Mouse (Mus musculus) testis, adult 2 months (tissue): ENCODE measurements around the gene Fmo2. TPM values are rescaled to one million over a fixed set of nuclear protein-coding genes. Genes with fewer than 3 reads are reported as not detected.

ENCODE experiments used
- H3K27ac ChIP-seq: fragments of 200-500 bp; 2 replicates; pipeline ENCODE4 v1.5.1; 2012; ENCODE audit warnings: low read depth, low read length; ENCODE audit not compliant: control insufficient read depth, insufficient read depth
- H3K27me3 ChIP-seq: fragments of 200-500 bp; 2 replicates; pipeline ENCODE4 v1.6.1; 2012; ENCODE audit warnings: mild to moderate bottlenecking, low read length, moderate library complexity; ENCODE audit not compliant: control insufficient read depth, insufficient read depth
- H3K36me3 ChIP-seq: fragments of 200-500 bp; 2 replicates; pipeline ENCODE4 v1.6.1; 2012; ENCODE audit warnings: mild to moderate bottlenecking, low read length; ENCODE audit not compliant: control insufficient read depth, insufficient read depth
- H3K4me1 ChIP-seq: fragments of 200-500 bp; 2 replicates; pipeline ENCODE4 v1.6.1; 2012; ENCODE audit warnings: low read length; ENCODE audit not compliant: control insufficient read depth, insufficient read depth
- H3K4me3 ChIP-seq: fragments of 200-500 bp; 2 replicates; pipeline ENCODE4 v1.5.1; 2012; ENCODE audit warnings: low read depth, mild to moderate bottlenecking, low read length, moderate library complexity, mixed read lengths; ENCODE audit not compliant: control insufficient read depth
- CTCF ChIP-seq: fragments of 200-500 bp; IDR thresholded peaks from 2 replicates; pipeline ENCODE4 v1.5.1; 2012; ENCODE audit warnings: low read depth, mild to moderate bottlenecking, inconsistent platforms, low read length, moderate library complexity; ENCODE audit not compliant: control insufficient read depth, insufficient read depth, insufficient replicate concordance
- POLR2A ChIP-seq: fragments of 200-500 bp; IDR thresholded peaks from 2 replicates; pipeline ENCODE4 v1.6.1; 2012; ENCODE audit warnings: low read depth, mild to moderate bottlenecking, inconsistent platforms, low read length, moderate library complexity; ENCODE audit not compliant: control insufficient read depth
- polyA plus RNA-seq: library from polyadenylated mRNA; depleted of rRNA; stranded (reverse); fragments of >200 nt; gene quantifications from 2 replicates; pipeline ENCODE4 v1.2.3, GENCODE M21; 2012

Fmo2 gene
- polyA plus RNA-seq, 1 experiment, result 2.1 TPM

GRCm38 (mm10) chr1:162934374-162935012 is 36.0 kb upstream of the Fmo2 start:
- no peak for TF ChIP-seq POLR2A
- TF ChIP-seq CTCF, result no peak
- Histone ChIP-seq H3K4me1 (no peaks in the 10 kb centered on the region), H3K36me3 (no peaks in the 10 kb centered on the region), H3K27ac (no peak overlapping the region), H3K27me3 (no peaks in the 10 kb centered on the region), H3K4me3 (no peak overlapping the region)

- TF ChIP-seq POLR2A, result no peak
- no peak for TF ChIP-seq CTCF
- Histone ChIP-seq H3K4me1 (no peaks in the 10 kb centered on the region), H3K4me3 (no peak overlapping the region), H3K36me3 (no peaks in the 10 kb centered on the region), H3K27ac (no peak overlapping the region), H3K27me3 (no peaks in the 10 kb centered on the region)
Measured at GRCm38 (mm10) chr1:162932386-162932785, 33.9 kb upstream of the Fmo2 start.

GRCm38 (mm10) chr1:162931880-162932279 is 33.4 kb upstream of the Fmo2 start:
- Histone ChIP-seq H3K4me3 (no peak overlapping the region), H3K27ac (no peak overlapping the region), H3K27me3 (no peaks in the 10 kb centered on the region), H3K4me1 (no peaks in the 10 kb centered on the region), H3K36me3 (no peaks in the 10 kb centered on the region)
- TF ChIP-seq POLR2A (no peak), CTCF (no peak)

DNA sequence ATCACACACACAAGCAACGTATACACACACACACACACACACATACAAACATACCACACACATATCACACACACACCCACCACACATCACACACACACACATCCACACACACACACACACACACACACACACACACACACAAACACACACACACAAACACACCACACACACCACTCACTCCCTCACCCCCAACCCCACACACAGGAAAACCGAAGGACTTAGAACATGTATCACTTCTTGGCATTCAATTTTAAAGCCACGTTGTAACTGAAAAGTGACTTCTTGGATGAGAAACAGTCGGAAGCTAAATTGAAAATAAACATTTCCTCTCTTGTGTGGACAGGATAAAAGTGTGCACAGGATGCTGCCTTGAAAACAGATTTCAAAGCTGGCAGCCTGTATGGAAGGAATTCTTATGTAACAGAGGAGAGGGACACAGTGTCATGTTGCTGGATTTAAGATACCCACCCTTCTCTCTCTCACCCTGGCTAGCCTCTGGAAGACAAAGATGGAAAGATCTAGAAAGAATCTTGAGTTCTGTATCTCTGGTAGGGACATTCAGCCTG is 32.9 kb upstream of the Fmo2 start:
- Histone ChIP-seq H3K27me3 (no peaks in the 10 kb centered on the region), H3K27ac (peak overlapping the region; percentile 16; the same call in 1 of the 2 replicates), H3K4me3 (no peak overlapping the region), H3K4me1 (no peaks in the 10 kb centered on the region), H3K36me3 (no peaks in the 10 kb centered on the region)
- no peak for TF ChIP-seq POLR2A
- no peak for TF ChIP-seq CTCF

DNA sequence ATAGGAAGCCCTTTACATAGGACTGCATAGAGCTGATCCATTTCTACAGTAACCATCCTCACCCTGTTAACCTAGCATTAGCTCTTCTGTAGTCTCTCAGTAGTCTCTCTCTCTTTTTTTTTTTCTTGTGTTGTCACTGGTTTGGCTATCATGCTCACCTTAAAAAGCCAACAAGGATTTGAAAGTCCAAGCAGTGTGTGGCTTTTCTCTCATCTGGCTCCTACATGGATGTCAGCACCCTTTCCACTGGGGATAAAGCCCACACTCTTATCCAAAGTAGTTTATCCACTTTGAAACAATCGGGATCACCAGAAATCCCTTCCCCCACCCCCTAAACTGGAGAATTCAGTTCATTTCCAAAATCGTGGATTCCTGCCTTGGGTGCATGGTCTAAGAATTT is 32.1 kb upstream of the Fmo2 start:
- no peak overlapping the region for H3K27ac ChIP-seq
- no peak overlapping the region for H3K4me3 ChIP-seq
- no peaks in the 10 kb centered on the region for H3K4me1 ChIP-seq
- no peaks in the 10 kb centered on the region for H3K36me3 ChIP-seq
- TF ChIP-seq POLR2A (no peak), CTCF (no peak)
- no peaks in the 10 kb centered on the region for H3K27me3 ChIP-seq

DNA sequence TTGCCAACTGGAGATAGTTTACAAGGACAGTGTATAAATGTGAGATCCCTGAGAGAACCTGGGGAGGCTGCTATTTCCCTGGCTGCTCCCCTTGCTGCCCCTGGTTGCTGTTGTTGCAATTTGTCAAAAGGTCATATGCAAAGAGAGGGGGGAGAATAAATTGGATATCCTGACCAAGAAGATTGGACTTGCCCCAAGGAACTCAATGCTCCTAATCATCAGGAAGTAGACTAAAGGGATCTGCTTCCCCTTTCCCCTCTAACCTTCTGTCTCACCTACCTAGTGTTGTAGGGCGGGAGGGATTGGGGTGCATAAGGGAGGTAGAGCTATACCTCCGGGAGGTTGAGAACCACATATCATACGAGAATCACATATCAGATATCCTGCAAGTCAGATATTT is 30.6 kb upstream of the Fmo2 start:
- H3K4me3 ChIP-seq, result no peak overlapping the region
- no peaks in the 10 kb centered on the region for H3K27me3 ChIP-seq
- no peaks in the 10 kb centered on the region for H3K4me1 ChIP-seq
- no peak for TF ChIP-seq POLR2A
- no peak for TF ChIP-seq CTCF
- no peak overlapping the region for H3K27ac ChIP-seq
- H3K36me3 ChIP-seq, result no peaks in the 10 kb centered on the region

GRCm38 (mm10) chr1:162925121-162925520 is 26.6 kb upstream of the Fmo2 start:
- H3K27me3 ChIP-seq, result no peaks in the 10 kb centered on the region
- no peak overlapping the region for H3K27ac ChIP-seq
- no peaks in the 10 kb centered on the region for H3K4me1 ChIP-seq
- H3K36me3 ChIP-seq, result no peaks in the 10 kb centered on the region
- no peak overlapping the region for H3K4me3 ChIP-seq
- TF ChIP-seq CTCF (no peak), POLR2A (no peak)

- no peak overlapping the region for H3K27ac ChIP-seq
- no peak for TF ChIP-seq CTCF
- no peak for TF ChIP-seq POLR2A
- no peak overlapping the region for H3K4me3 ChIP-seq
- no peaks in the 10 kb centered on the region for H3K4me1 ChIP-seq
- no peaks in the 10 kb centered on the region for H3K27me3 ChIP-seq
- H3K36me3 ChIP-seq, result no peaks in the 10 kb centered on the region
Measured at GRCm38 (mm10) chr1:162916661-162917060, 18.1 kb upstream of the Fmo2 start.
